Mouse (Mus musculus): ENCODE results near the gene Cdc42ep4.
A peak's percentile ranks its signal among the peaks of the same experiment; 100 is the strongest.

The Cdc42ep4 gene

DNA sequence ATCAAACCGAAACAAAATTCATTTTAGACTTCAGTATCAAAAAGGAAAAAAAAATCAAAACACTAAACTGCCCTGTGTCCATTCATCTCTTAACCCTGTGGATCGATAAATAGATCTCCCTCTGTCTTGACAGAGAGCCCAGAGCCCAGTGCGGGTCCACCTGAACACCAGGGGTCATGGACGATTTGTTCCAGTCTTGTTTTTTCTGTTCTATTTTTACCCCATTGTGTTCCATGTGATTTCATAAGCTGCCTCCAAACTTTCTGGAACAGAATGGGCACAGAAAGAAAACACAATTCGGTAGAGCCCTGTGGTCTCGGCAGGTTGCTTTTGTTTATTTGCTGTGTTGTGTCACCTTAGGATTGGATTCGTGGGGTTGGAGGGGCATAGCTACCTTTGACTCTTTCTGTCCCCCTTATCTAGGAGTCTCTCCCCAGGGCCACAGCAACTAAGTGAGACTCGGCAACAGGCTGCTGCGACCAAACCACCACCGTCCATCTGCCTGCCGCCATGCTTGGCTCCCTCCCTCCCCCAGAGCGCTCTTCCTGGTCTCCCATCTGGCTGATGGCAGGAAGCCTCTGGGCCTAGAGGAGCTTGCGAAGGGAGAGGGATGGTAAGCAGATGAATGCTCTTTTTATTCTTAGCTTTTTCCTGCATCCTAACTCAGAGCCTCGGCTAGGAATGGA lies 29.1 kb downstream of the Cdc42ep4 start:
- no peak for DNase-seq (ENCODE audit: low read depth, low spot score)

- DNase-seq (ENCODE audit: low read depth, low spot score): no peak
Observed at GRCm38 (mm10) chr11:113717767-113718424, 33.8 kb downstream of the Cdc42ep4 start.

GRCm38 (mm10) chr11:113716132-113716531 lies 35.5 kb downstream of the Cdc42ep4 start:
- no peak for DNase-seq (ENCODE audit: low read depth, low spot score)

GRCm38 (mm10) chr11:113715078-113715674 lies 36.5 kb downstream of the Cdc42ep4 start:
- DNase-seq (ENCODE audit: low read depth, low spot score): no peak

DNA sequence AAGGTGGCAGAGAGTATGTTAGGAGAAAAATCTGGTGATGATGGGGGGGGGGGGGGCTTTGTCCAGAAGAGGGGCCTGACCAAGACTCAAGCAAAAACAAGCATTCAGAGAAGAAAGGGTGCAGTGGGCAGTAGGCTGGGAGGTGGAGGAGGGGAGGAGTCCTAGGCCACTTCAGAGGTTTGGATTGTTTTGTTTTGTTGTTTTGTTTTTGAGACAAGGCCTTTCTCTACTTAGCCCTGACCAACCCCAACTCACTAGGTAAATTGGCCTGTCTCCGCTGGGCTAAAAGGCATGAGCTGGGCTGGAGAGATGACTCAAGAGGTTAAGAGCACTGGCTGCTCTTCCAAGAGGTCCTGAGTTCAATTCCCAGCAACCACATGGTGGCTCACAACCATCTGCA lies 40.6 kb downstream of the Cdc42ep4 start:
- no peak for DNase-seq (ENCODE audit: low read depth, low spot score)

GRCm38 (mm10) chr11:113710257-113710777 lies 41.4 kb downstream of the Cdc42ep4 start:
- DNase-seq (ENCODE audit: low read depth, low spot score): no peak

DNA sequence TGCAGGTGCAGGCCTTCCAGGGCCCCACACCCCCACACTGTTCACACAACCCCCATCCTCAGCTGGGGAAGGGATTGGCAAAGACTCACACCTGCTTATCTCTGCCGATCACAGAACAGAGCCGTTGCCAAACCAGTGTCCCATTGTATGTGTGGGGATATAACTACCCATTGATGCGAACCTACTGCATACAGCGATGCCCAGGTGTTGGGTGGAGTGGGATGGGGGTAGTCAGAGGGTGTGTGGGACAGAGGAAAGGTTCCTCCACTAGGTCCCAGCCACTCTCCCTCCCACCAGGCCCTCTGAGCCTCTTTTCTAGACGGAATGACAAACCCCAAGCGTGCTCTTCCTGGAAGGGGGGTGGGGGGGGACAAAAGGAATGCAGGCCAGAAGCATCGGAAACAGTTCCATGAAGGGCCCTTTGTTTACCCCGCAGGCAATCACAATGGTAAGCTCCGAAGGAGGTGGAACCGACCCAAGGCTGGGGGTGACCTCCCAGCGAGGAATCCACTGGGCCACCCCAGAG lies 41.9 kb downstream of the Cdc42ep4 start, which contains the start of gene Cpsf4l:
Gene Cpsf4l, minus strand, starts transcription at position 287 of the 526 bp plus-strand sequence.
- no peak for DNase-seq (ENCODE audit: low read depth, low spot score)

DNA sequence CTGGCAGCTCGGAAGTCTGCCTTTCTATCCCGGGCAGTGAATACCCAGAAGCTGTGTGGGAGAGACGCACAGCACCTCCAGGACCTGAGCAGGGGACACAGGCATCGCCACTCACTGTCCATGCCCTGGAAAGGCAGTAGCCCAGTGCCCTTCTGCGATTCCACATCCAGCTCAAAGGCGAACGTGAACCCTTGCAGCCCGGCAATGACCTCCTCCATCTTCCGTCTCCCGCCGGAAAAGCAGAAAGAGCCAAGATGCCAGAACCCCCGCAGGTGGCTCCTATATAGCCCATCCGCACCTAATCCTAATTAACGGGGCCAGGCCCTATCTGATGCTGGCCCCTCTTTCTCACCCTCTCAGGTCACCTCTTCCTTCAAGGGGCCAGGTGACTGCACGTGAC lies 42.4 kb downstream of the Cdc42ep4 start:
- no peak for DNase-seq (ENCODE audit: low read depth, low spot score)

- DNase-seq (ENCODE audit: low read depth, low spot score): no peak
Observed at GRCm38 (mm10) chr11:113708629-113709213, 43.0 kb downstream of the Cdc42ep4 start.

GRCm38 (mm10) chr11:113705966-113706652 lies 45.6 kb downstream of the Cdc42ep4 start:
- no peak for DNase-seq (ENCODE audit: low read depth, low spot score)

- DNase-seq (ENCODE audit: low read depth, low spot score): peak; percentile 84
Observed at GRCm38 (mm10) chr11:113703758-113704157, 47.9 kb downstream of the Cdc42ep4 start.

- DNase-seq (ENCODE audit: low read depth, low spot score): no peak
Observed at GRCm38 (mm10) chr11:113699643-113700042, 52.0 kb downstream of the Cdc42ep4 start.

DNA sequence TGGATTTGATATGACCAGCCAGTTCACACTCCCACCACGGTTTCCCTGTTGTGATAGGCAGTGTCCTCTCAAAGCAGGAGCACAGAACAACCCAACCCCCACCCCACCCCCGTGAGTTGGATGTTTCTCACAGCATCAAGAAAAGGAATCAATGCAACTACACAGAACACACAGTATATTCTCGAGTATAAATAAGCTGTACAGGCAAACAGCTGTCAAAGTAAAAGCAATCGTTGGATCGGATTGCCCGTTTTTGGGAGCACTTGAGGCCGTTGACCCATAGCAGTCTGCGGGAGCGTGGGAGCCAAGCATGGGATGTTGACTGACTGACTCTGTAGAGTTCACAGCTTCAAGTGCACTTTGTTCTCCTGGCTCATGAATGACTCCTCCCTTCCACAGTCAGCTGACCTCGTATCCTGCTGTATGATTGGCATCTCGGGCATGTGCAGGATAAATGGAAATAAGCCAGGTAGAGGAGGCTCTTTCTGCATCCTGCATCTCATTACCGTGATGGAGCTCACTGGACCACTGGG lies 53.6 kb downstream of the Cdc42ep4 start:
- DNase-seq (ENCODE audit: low read depth, low spot score): no peak

DNA sequence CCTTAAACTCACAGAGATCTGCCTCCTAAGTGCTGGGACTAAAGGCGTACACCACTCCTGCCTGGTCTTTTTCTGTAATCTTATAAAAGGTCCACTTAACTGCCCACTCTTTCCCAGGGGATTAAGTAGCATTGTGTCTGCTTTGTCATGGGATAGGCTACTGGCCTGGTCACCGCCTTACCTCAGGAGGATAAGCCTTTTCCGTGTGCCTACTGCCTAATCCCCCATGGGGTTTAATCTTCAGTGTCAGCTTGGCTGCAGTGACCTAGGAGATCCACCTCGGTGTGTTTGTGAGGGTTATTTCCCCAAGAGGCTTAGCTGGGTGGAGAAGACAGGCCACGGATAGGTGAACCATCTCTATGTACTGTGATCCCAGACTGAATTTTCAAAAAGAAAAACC lies 54.1 kb downstream of the Cdc42ep4 start:
- no peak for DNase-seq (ENCODE audit: low read depth, low spot score)

DNA sequence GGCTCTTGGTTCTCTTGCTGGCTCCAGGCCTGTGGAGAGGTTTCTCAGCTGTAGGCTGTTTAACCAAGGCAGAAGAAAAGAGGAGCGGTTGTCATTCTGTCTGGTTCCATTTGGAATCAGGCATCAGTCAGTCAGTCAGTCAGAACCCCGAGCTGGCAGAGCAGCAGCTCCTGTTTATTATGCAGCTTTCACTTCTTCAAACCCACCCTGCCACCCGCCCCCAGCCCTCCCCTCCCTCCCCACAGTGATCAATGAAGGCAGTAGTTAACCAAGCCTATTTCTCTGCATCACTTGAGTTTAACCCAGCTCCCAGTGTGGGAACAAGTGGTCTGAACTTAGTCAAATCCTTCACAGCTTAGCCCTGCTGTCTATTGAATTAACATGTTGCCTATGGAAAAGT lies 59.8 kb downstream of the Cdc42ep4 start:
- DNase-seq (ENCODE audit: low read depth, low spot score): no peak

DNA sequence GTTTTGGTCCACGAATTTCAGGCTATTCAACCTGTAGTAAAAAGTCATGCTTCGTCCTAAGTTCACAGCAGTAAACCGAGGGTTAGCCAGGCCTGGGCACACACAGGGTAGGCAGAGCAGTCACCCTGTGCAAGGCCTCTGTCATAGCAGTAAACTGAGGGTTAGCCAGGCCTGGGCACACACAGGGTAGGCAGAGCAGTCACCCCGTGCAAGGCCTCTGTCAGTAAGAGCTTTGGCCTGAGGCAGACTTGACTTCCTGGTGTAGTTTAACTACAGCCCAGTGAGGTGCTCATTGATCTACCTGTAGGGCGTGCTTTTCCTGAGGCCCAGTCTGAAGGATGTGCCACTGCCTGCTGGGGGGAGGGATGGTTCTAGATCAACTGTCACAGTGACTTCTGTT lies 60.4 kb downstream of the Cdc42ep4 start:
- no peak for DNase-seq (ENCODE audit: low read depth, low spot score)

DNA sequence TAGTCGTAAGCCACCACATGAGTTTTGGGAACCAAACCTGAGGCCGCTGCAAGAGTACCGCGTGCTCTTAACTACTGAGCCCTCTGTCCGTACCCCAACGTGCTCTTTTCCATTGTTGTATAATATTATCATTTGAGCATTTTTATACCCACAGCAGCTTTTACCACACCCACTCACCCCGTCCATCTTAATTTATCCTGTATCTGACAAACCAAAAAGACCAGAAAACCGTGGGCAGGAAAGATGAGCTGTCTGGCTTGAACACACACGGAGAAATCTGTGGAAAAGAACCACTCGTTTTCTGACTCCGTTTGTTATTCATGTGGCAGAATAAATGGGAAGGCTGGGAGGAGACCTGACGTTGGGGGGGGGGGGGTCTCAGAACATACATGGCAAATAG lies 61.2 kb downstream of the Cdc42ep4 start:
- DNase-seq (ENCODE audit: low read depth, low spot score): no peak

DNA sequence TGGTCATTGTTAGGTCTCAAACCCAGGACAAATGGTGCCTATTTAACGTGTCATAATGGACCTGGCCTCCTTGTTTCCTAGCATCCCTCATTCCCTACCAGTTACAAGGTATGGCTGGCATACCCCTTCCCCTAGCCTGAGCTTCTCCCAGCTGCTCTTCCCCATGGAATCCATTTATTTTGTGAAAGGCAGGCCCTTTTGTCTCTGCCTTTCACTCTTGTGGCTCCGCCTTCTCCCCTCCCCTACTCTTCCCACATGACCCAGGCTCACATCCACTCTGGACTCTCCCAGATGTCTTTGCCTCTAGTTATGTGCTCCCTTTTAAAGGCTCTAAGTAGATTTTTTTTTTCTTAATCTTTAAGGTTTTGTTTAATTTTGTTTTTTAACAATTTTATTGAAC lies 64.7 kb downstream of the Cdc42ep4 start:
- DNase-seq (ENCODE audit: low read depth, low spot score): peak; percentile 75

- no peak for DNase-seq (ENCODE audit: low read depth, low spot score)
Observed at GRCm38 (mm10) chr11:113684707-113685426, 66.8 kb downstream of the Cdc42ep4 start.

DNA sequence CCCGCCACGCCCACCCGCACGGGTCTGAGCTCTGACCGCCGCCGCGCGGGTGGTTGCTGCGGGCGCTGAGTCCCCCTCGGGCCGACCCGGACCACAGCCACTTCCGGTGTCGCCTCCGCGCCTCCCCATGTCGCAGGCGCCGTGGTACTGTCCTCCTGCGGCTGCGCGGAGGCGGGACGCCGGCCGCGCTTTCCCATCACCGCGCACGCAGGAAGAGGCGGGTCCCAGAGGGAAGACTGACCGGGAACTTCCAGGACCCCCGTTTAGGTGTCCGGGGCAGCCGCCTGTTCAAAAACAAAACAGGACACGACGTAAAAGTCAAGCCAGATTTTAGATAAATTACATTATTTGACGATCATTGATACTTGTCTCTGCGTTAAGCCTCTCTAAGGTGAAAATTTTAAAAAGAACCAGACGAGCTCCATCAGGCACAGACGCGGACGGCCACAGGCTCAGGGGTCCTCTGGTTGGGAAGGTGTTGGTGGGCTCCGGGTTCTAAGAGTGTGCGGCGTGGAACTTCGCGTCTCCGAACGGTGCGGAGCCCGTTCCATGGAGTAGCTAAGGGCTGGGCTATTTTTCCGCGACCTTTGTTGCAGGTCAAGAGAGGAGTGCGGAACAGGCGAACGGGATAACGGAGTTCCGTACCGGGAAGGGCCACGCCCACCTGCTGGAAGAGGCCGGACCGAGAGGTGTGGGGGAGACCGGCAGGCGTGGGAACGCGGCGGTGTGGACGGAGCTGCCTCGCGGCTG lies 67.5 kb downstream of the Cdc42ep4 start, which contains the start of the genes Fam104a and D11Wsu47e:
Gene Fam104a, minus strand, starts transcription at position 199 of the 750 bp plus-strand sequence.
Gene D11Wsu47e, plus strand, starts transcription at position 456 of the 750 bp plus-strand sequence.
- peak; percentile 86 for DNase-seq (ENCODE audit: low read depth, low spot score)
